Mouse (Mus musculus) T-helper 1 cell (primary cell): ENCODE measurements at regions not wholly inside any gene's neighbourhood (a gene's known extent, or its start where the extent isn't known, plus 50 kb on each side); places are given as distances from the start of the nearest gene placed in this dataset.
"Not testable (repeated sequence)": the region's sequence is repeated elsewhere in the genome, so short reads cannot be mapped to it uniquely, and the experiment has no call there.

ENCODE experiments used
- in situ Hi-C: fragments of 300-600 bp; cut with MboI, MseI; formaldehyde crosslinking; loops from one replicate; pipeline ENCODE4 v1.15.1; 2025; ENCODE audit warnings: high pct_unique_total_duplicates

- in situ Hi-C loops, result no loop called here
Measured at GRCm38 (mm10) chr3:130831788-130832187, 101.6 kb upstream of the Rpl34 start.

GRCm38 (mm10) chr3:130828346-130828745, 98.1 kb upstream of the Rpl34 start:
- in situ Hi-C loops, result no loop called here

GRCm38 (mm10) chr3:130827934-130828333, 97.7 kb upstream of the Rpl34 start:
- in situ Hi-C loops, result no loop called here

- in situ Hi-C loops, result no loop called here
Measured at GRCm38 (mm10) chr3:130827021-130827420, 96.8 kb upstream of the Rpl34 start.

GRCm38 (mm10) chr3:130819837-130820098, 89.6 kb upstream of the Rpl34 start:
- in situ Hi-C loops, result no loop called here

- in situ Hi-C loops, result no loop called here
Measured at GRCm38 (mm10) chr3:130819031-130819836, 89.0 kb upstream of the Rpl34 start.

- in situ Hi-C loops, result no loop called here
Measured at GRCm38 (mm10) chr3:130818467-130819030, 88.4 kb upstream of the Rpl34 start.

- in situ Hi-C loops, result loop anchor here (5.0 kb wide), 1 partner anchor 48 kb away; no protein-coding TSS in a partner anchor
Measured at GRCm38 (mm10) chr3:130809696-130810665, 79.8 kb upstream of the Rpl34 start.

- in situ Hi-C loops, result no loop called here
Measured at GRCm38 (mm10) chr3:130805345-130805744, 75.1 kb upstream of the Rpl34 start.

- in situ Hi-C loops, result no loop called here
Measured at GRCm38 (mm10) chr3:130804327-130804662, 74.1 kb upstream of the Rpl34 start.

- in situ Hi-C loops, result no loop called here
Measured at GRCm38 (mm10) chr3:130803591-130804326, 73.6 kb upstream of the Rpl34 start.

GRCm38 (mm10) chr3:130800016-130800415, 69.8 kb upstream of the Rpl34 start:
- in situ Hi-C loops, result no loop called here

- in situ Hi-C loops, result not testable (repeated sequence)
Measured at GRCm38 (mm10) chr3:130797956-130798355, 67.8 kb upstream of the Rpl34 start.

- in situ Hi-C loops, result no loop called here
Measured at GRCm38 (mm10) chr3:130796531-130796930, 66.3 kb upstream of the Rpl34 start.

GRCm38 (mm10) chr3:130795396-130795795, 65.2 kb upstream of the Rpl34 start:
- in situ Hi-C loops, result no loop called here

- in situ Hi-C loops, result no loop called here
Measured at GRCm38 (mm10) chr3:130794142-130794925, 64.1 kb upstream of the Rpl34 start.

GRCm38 (mm10) chr3:130780706-130781240, 50.6 kb upstream of the Rpl34 start:
- in situ Hi-C loops, result no loop called here
